Mouse (Mus musculus) liver, embryonic 14.5 days (tissue): ENCODE data around the gene Gm973.

ENCODE experiments used
- CTCF ChIP-seq: IDR thresholded peaks from 2 replicates; pipeline ENCODE4 v1.5.1; 2016; ENCODE audit warnings: antibody characterized with exemption, low read depth, control low read depth
- EP300 ChIP-seq: IDR thresholded peaks from 2 replicates; pipeline ENCODE4 v1.6.1; 2016; ENCODE audit warnings: antibody characterized with exemption, low read depth

GRCm38 (mm10) chr1:59488991-59489390 lies 27.1 kb upstream of the Gm973 start:
- TF ChIP-seq EP300 (no peak), CTCF (no peak)
